Mouse (Mus musculus) adipocyte (in vitro differentiated cells): ENCODE data around the gene Xylb.

Experiments
- DNase-seq: peaks from one replicate; pipeline ENCODE4 v3.0.0-alpha.2; 2016; ENCODE audit warnings: low spot score

Xylb gene

DNA sequence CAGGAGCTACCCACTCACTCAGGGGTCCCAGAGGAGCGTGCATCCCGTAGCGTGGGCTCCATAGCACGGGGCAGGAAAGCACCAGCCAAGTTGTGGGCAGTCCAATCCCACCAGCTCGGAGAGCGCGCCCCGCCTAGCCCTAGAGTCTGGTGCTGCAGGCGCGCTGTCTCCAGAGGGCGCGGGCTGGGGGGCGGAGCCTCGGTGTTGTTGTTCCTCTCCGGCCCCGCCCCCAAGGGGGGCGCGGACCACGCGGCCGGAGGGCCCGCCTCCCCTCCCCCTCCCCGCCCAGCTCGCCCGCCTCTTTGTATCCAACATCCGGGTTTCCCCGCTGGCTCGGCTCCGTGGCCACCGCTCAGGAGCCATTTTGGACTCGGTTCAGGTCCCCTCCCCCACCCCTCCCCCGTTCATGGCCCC, 44.6 kb downstream of the Xylb start, which contains the start of gene Acvr2b:
Gene Acvr2b (plus strand): TSS at position 318 of the 414 bp plus-strand sequence.
- peak; percentile 91 for DNase-seq

DNA sequence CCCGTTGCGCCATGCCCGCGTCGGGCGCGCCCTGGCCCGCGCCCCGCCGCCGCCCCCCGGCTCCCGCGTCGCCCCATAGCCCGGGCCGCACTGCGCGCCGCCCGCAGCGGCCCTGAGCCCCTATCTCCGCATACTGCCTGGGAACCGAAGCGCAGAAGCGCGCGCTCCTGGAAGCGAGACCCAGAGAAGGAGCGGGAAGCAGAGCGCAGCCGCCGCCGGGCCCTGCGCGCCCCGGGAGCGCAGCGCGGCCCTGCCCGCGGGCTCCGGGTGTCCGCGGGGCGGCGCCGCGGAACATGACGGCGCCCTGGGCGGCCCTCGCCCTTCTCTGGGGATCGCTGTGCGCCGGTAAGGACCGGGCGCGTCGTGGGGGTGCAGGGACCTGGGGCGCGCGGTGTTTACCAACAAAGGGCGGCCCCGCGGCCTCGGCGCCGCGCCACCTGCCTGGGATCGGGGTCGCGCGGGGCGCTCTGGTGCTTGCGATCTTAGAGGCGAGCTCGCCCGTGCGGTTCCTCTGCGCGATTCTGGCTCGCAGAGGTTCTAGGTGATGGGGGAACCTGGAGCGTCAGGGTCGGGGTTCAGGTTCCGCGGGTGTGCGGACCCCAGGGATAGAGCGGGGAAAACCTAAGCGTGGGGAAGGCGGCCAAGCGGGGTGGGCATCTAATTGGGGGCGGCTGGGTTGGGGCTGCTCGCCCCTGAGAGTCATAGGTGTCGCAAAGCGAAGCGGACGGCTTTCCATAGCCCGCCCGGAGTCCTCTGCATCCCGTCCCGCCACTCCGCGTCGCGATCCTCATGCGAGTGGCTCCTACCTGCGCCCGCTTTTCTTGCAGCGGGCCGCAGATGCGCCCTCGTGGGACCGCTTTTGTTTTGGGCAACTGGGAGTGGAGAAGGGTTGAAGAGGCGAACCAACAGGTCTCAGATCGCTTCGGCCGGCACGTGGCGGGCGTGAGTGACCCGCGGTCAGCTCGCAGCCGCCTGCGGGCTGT, 45.4 kb downstream of the Xylb start:
- peak; percentile 23 for DNase-seq

DNA sequence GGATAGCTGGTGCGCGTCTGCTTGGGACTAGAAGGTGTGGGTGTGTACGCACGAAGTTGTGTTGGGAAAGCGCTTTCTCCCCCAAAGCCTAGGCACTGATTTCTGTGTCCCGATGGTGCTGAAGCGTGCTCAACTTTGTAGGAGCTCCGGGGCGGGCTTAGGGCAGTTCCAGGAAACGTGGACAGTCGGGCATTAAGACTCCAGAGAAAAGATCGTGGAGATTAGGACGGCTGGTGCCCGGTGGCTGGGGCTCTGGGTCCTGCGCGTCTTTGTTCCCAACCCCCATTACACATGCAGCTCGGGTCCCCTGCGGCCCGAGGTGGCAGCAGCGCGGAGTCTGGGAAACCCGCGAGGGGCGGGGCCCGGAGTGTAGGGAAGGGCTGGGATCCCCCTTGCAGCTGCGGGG, 46.1 kb downstream of the Xylb start:
- peak; percentile 12 for DNase-seq

DNA sequence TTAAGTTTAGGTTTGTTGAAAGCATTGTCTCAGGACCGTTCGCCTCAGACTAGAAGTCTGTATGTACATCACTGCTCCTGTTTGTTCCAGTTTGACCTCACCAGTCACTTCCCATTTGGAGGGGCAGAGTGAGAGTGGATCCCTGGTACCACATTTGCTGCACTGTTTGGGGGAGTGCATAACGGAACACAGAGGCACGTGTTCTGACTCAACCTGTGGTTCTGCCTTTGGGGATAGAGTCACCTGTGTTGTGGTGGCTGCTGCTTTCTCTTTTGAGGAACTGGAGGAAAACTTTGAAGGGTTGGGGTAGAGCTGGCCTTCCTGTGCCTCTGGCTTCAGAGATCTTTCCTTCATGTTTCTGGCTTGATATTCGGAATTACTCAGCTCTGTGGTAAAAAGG, 46.9 kb downstream of the Xylb start:
- no peak for DNase-seq

DNA sequence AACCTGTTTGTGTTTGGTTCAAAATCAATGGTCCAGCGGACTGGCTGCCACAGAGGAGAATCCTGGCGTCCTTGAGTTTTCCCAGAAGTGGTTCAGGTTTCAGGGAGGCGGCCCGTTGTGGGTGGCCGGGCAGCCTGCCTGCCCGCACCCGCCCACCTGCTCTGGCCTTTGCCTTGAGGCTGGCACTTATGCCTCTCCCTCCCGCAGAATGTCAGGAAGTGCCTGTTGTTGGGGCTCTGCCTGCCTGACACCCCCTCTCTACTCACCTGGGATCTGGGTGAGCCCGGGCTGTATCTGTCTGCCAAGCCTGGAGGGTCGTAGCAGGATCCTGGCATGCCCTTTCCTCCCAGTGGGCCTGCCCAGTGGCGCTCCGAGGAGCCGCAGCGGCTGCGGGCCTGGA, 50.7 kb downstream of the Xylb start:
- no peak for DNase-seq

DNA sequence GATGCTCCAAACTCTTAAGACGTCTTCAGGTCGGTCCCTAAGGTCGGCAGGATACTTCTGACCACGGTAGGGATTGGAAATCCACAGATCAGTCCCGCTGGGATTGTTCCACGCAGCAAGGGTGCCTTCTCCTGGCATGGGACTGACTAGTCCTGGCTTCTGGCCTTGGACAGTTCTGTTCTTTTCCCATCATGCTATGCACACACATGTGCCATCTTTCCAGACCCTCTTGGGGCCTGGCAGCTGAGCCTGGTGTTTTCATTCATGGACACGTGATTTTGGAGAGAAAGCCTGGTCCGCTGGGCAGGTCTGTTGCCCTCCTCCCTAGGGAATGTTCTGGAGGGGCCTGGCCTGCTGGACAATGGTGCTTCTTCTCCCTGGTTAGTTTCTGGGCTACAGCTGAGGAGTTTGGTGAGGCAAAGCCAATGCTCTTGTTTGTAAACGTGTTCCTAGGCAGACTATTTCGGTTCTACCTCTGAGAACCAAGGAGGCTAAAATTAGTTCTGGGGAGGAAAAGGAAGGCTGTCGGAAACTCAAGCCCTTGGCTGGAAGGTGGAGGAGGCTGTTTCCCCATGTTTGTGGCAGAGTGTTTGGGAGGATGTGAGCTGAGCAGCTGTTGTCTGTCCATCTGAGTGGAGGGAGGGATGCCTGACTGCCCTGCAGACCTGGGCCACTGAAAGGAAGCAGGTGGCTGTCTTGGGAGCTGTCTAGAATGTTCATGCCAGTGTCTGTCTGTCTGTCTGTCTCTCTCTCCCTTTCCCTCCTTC, 51.9 kb downstream of the Xylb start:
- DNase-seq, result no peak

DNA sequence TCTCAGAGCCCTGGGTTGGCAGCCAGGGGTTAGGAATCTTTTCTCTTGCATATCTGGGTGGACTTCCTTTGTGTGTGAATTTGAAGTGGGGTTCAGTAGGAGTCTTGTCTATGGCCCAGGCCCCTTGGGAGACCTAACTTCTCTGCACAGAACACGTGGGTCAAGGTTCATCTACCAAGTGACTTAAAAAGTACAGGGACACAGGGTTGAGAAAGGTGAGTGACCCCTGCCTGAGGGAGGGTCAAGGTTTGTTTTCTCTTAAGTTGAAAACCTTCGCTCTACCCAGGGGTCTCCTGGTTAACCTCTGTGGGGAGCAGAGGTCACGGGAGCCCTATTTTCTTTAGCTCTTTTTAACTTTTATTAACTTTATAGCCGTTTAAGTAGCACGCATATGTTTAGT, 52.7 kb downstream of the Xylb start:
- no peak for DNase-seq

DNA sequence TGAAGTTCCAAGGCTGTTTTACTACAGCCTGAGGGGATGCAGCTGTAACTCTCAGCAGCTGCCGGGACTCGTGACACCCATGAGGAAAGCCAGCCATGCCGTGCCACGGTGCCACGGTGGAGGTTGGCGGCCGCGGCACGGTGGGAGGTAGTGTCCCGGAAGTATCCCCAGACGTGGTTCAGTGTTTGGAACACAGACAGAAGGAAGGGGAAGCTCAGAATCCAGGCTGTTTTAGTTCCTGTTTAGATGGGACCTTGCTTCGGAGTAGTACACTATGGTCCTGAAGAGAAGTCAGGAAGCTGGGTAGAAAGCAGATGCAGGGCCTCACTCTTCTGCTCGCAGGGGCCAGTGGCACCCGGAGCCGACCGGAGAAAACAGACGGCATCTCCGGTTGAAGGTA, 60.8 kb downstream of the Xylb start:
- no peak for DNase-seq

DNA sequence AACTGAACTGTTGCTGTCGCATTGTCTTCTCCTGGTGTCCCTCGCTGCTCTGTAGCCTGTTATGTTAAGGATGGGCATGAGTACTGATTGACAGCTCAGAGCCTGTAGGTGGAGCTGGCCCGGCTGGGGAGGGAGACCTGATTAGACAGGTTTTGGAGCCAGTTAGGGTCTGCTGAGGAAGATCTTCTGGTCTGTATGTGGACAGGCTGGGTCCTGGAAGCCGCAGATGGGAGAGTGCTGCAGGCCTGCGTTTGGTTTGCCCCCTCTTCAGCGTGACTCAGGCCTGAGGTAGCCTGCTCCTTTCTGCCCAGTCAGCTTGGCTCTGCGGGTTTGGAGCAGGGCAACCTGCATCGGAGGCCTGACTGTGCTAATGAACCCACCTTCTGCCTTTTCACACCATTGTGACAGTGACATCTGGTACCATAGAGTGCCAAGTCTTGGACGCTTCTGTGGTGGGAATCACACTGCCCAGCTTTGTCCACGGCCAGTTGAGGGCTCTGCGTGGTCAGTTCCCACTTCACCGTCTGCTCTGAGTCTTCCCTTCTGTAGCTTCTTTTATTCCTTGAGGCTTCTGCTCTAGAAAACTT, 62.8 kb downstream of the Xylb start:
- DNase-seq, result no peak

DNA sequence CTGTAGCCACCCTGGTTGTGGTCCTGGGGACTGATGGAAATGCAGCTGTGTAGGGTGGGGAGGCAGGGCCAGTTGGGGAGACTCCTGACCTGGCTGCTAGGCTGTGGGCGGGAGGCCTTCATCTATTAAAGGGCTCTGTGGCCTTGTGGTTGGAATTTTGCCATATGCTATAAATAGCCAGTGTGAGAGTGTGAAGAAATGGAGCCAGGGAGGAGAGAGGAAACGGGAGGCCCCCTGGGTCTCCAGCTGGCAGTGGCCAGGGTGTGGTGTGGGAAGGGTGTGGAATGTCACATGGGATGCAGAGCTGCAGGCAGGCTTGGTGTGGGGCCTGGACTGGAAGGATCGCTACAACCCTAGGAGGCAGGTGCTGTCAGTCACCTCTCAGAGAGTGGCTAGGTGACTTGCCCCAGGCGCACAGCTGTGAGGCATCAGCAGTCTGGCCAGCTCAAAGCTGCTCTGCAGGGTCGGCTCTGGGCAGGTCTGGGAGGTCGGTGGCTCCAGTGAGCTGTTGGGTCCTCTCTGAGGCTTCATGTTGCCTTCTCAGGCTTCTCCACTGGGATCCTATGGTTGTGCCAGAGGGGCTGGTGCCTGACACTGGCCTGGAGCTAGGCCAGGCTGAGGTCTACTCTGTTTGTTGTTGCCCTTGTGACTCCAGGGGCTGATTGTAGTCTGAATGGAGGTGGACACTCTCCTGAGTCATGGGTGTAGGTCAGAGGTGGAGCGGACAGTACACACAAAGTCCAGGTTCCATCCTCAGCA, 68.2 kb downstream of the Xylb start:
- peak; percentile 87 for DNase-seq

DNA sequence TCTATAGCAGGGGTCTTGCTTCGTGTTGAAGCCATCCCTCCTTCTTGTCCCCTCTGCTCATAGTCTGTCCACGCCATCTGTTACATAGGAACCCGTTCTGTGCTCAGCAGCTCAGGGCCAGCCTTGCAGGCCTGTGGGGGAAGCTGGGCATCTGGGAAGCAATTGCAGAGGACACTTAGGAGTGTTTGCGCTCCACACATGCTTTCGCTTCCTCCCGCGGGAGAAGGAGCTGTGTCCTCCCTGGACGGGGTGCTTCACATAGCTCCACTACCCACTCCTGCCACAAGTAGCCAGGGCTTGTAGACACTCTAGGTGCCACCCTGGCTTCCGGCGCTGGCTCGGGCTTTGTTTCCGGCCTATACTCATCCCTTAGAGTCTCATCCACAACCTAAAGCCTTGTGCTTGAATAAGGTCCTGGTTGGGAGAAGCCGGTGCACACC, 68.8 kb downstream of the Xylb start:
- DNase-seq, result no peak

DNA sequence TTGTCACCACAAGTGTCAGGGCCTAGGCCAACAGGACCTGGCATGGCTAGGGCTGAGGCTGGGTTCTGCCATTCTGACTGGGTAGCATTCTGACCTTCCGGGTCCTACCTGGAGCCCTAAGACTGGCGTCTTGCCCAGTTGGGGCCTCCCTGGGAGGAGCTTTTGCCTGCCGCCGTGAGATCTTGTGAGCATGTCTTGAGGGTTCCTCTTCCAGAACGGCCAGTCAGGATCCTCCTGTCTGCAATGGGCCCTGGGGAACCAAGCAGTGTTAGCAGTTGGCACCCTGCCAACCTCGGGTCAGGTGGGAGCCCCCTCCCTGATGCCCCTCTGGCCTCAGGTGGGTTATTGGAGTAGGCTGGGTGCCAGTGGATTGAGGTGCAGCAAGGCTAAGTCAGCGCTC, 69.3 kb downstream of the Xylb start:
- DNase-seq, result no peak

DNA sequence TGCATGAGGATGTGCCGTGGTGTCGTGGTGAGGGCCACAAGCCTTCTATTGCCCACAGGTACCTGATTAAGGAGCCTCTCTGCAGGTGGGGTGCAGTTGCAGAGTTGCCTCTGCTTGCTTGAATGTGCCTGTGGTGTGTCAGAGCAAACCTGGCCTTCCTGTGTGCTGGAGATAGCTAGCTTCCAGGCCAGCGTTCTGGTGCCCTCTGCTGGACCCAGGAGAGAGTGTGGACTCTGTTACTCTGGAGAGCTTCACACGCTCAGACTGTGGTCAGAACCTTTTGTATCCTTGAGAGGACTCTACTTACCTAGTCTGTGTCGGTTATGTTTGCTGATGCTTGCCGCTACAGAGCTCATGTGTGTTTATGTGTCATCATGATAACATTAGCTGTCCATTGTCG, 73.1 kb downstream of the Xylb start:
- DNase-seq, result peak; percentile 82

DNA sequence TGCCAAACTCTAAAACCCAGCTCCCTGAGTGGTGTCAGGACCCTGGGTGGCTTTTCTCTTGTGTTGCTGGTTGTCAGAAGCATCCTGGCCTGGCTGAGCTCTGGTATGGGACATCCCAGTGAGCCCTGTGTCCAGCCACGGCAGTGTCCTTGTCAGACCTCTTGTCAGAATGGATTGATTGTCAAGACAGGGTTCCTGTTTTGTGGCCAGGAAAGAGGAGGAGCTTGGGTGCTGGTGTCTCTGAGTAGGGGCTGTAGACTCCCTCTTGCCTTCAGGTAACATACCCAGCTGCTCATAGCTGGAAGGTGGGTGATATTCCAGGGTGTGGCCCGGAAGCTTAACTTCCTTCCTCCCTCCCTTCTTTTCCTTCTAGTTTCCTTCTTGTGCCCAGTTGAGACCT, 78.7 kb downstream of the Xylb start:
- DNase-seq, result no peak

DNA sequence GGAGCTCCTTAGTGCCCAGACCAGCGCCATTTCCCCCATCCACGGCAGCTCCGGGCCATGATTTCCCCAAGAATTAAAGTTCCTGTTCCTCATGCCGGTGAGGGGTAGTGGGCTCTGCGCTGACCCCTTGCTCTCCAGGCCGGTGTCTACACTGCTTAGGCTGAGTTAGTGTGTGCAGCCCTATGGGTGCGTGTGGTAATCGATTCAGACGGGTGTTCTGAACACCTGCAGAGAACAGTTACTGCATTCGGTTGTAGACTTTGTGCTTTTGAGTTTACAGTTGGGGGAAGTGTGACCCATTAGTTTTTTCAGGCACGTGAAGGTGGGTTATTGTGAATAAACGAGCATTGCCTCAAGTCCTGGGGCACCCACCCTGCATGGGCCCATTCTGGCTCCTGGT, 80.9 kb downstream of the Xylb start:
- DNase-seq, result no peak

DNA sequence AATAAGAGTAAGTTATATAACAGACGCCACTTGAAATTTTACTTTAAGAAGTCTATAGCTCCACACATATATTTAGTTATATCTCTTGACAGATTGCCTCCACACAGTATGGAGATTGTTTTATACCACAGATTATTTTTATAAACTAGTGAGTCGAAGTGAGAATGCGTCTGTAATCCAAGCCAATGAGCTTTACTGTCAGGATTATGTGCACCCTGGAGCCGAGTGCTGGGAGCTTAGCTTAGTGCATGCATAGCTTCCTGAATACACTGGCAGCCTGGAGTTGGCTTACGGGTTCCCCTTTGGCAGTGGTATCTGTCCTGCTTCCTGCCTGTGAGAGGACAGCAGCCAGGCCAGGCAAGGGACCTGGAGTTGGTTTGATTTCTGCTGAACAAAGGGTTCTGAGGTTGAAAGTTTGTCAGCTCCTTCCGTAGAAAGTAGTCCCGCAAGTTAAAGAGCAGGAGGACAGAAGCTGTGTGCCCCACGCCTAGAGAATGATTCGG, 81.4 kb downstream of the Xylb start:
- DNase-seq, result no peak
